Mouse (Mus musculus) MEL (cell line): ENCODE measurements at regions not wholly inside any gene's neighbourhood (a gene's known extent, or its start where the extent isn't known, plus 50 kb on each side); places are given as distances from the start of the nearest gene placed in this dataset.

Source experiments
- DNase-seq: peaks from one replicate; pipeline ENCODE4 v3.0.0; 2011; ENCODE audit warnings: low read depth, low spot score
- H3K27ac ChIP-seq: 2 replicates; pipeline ENCODE4 v1.5.1; 2012; ENCODE audit warnings: low read depth, mild to moderate bottlenecking, control low read depth, low read length, moderate library complexity; ENCODE audit not compliant: control insufficient read depth
- H3K27me3 ChIP-seq, 2 experiments: fragments of 150-350 bp in 1 of 2; sonication (generic) in 1 of 2; 2 replicates each; pipeline ENCODE4 v1.6.1; 2012; ENCODE audit warnings: low read length in 2 of 2, mild to moderate bottlenecking in 2 of 2, improper control_type of control experiment in 1 of 2, moderate library complexity in 1 of 2; ENCODE audit not compliant: insufficient read depth in 2 of 2, control insufficient read depth in 1 of 2
- H3K36me3 ChIP-seq, 2 experiments: 2 replicates each; pipeline ENCODE4 v1.6.1; 2012 to 2014; ENCODE audit warnings: low read length in 2 of 2, improper control_type of control experiment in 1 of 2, inconsistent platforms in 1 of 2, mild to moderate bottlenecking in 1 of 2; ENCODE audit not compliant: insufficient read depth in 2 of 2, control insufficient read depth in 1 of 2
- H3K4me1 ChIP-seq, 2 experiments: fragments of 150-350 bp in 1 of 2; sonication (generic) in 1 of 2; 2 replicates each; pipeline ENCODE4 v1.6.1; 2012; ENCODE audit warnings: low read length in 2 of 2, improper control_type of control experiment in 1 of 2, mild to moderate bottlenecking in 1 of 2; ENCODE audit not compliant: insufficient read depth in 2 of 2, control insufficient read depth in 1 of 2
- H3K4me3 ChIP-seq, 2 experiments: fragments of 150-350 bp in 1 of 2; sonication (generic) in 1 of 2; 2 replicates each; pipeline ENCODE4 v1.5.1; 2012; ENCODE audit warnings: low read depth in 2 of 2, low read length in 2 of 2, mild to moderate bottlenecking in 2 of 2, moderate library complexity in 2 of 2, control low read depth in 1 of 2, improper control_type of control experiment in 1 of 2; ENCODE audit not compliant: control insufficient read depth in 1 of 2, insufficient read depth in 1 of 2
- H3K79me2 ChIP-seq: 2 replicates; pipeline ENCODE4 v1.6.1; 2012; ENCODE audit warnings: mild to moderate bottlenecking, low read length, moderate library complexity; ENCODE audit not compliant: control insufficient read depth, poor library complexity, insufficient read depth
- H3K9ac ChIP-seq: 2 replicates; pipeline ENCODE4 v1.6.1; 2012; ENCODE audit warnings: low read depth, mild to moderate bottlenecking, control low read depth, low read length, moderate library complexity; ENCODE audit not compliant: control insufficient read depth, poor library complexity, severe bottlenecking
- H3K9me3 ChIP-seq: fragments of 150-350 bp; sonication (generic); replicated peaks from 2 replicates; pipeline ENCODE4 v1.6.1; 2012; ENCODE audit warnings: mild to moderate bottlenecking, low read length, improper control_type of control experiment, moderate library complexity; ENCODE audit not compliant: insufficient read depth
- BHLHE40 ChIP-seq: IDR thresholded peaks from 2 replicates; pipeline ENCODE4 v1.6.1; 2012; ENCODE audit warnings: low read depth, mild to moderate bottlenecking, inconsistent platforms, low read length, improper control_type of control experiment, borderline replicate concordance
- E2F4 ChIP-seq: IDR thresholded peaks from 2 replicates; pipeline ENCODE4 v1.6.1; 2011; ENCODE audit warnings: low read depth, low read length, improper control_type of control experiment, borderline replicate concordance
- ELF1 ChIP-seq: IDR thresholded peaks from 2 replicates; pipeline ENCODE4 v1.6.1; 2014; ENCODE audit warnings: low read depth, mild to moderate bottlenecking, inconsistent platforms, low read length, improper control_type of control experiment, moderate library complexity
- EP300 ChIP-seq, 2 experiments: IDR thresholded peaks; 2 replicates each; pipeline ENCODE4 v1.6.1; 2011; ENCODE audit warnings: improper control_type of control experiment in 2 of 2, low read length in 2 of 2, low read depth in 1 of 2, mild to moderate bottlenecking in 1 of 2
- ETS1 ChIP-seq: IDR thresholded peaks from 2 replicates; pipeline ENCODE4 v1.6.1; 2012; ENCODE audit warnings: low read depth, mild to moderate bottlenecking, inconsistent platforms, low read length, improper control_type of control experiment, moderate library complexity
- GABPA ChIP-seq: IDR thresholded peaks from 2 replicates; pipeline ENCODE4 v1.6.1; 2012; ENCODE audit warnings: low read depth, mild to moderate bottlenecking, inconsistent platforms, low read length, improper control_type of control experiment, moderate library complexity
- GATA1 ChIP-seq: IDR thresholded peaks from 2 replicates; pipeline ENCODE4 v1.6.1; 2011; ENCODE audit warnings: low read depth, low read length, improper control_type of control experiment
- HCFC1 ChIP-seq: IDR thresholded peaks from 2 replicates; pipeline ENCODE4 v1.6.1; 2012; ENCODE audit warnings: low read depth, mild to moderate bottlenecking, inconsistent platforms, low read length, improper control_type of control experiment, moderate library complexity
- JUND ChIP-seq: IDR thresholded peaks from 2 replicates; pipeline ENCODE4 v1.6.1; 2011; ENCODE audit warnings: low read depth, mild to moderate bottlenecking, improper control_type of control experiment, low read length
- KAT2A ChIP-seq: conservative IDR thresholded peaks from 2 replicates; pipeline ENCODE4 v1.6.1; 2012; ENCODE audit warnings: low read depth, low read length, improper control_type of control experiment, inconsistent platforms
- MAZ ChIP-seq: IDR thresholded peaks from 2 replicates; pipeline ENCODE4 v1.6.1; 2012; ENCODE audit warnings: low read depth, mild to moderate bottlenecking, inconsistent platforms, low read length, improper control_type of control experiment
- MXI1 ChIP-seq: IDR thresholded peaks from 2 replicates; pipeline ENCODE4 v1.6.1; 2011; ENCODE audit warnings: mild to moderate bottlenecking, low read depth, low read length, improper control_type of control experiment
- MYB ChIP-seq: IDR thresholded peaks from 2 replicates; pipeline ENCODE4 v1.6.1; 2011; ENCODE audit warnings: mild to moderate bottlenecking, low read depth, low read length, improper control_type of control experiment
- NELFE ChIP-seq: IDR thresholded peaks from 2 replicates; pipeline ENCODE4 v1.6.1; 2011; ENCODE audit warnings: low read depth, low read length, improper control_type of control experiment
- NRF1 ChIP-seq: IDR thresholded peaks from 2 replicates; pipeline ENCODE4 v1.6.1; 2014; ENCODE audit warnings: low read depth, mild to moderate bottlenecking, inconsistent platforms, low read length, improper control_type of control experiment, moderate library complexity; ENCODE audit not compliant: poor library complexity, insufficient read depth, severe bottlenecking
- POLR2A ChIP-seq, 2 experiments: IDR thresholded peaks; 2 replicates each; pipeline ENCODE4 v1.6.1; 2011 to 2012; ENCODE audit warnings: low read length in 2 of 2, mild to moderate bottlenecking in 2 of 2, control low read depth in 1 of 2, improper control_type of control experiment in 1 of 2, low read depth in 1 of 2, moderate library complexity in 1 of 2; ENCODE audit not compliant: control insufficient read depth in 1 of 2, insufficient read depth in 1 of 2, poor library complexity in 1 of 2
- POLR2AphosphoS2 ChIP-seq: IDR thresholded peaks from 2 replicates; pipeline ENCODE4 v1.6.1; 2011; ENCODE audit warnings: low read length, improper control_type of control experiment
- POLR2AphosphoS5 ChIP-seq: IDR thresholded peaks from 2 replicates; pipeline ENCODE4 v1.6.1; 2012; ENCODE audit warnings: low read depth, borderline replicate concordance, mild to moderate bottlenecking, inconsistent platforms, low read length, moderate library complexity, mixed read lengths
- RCOR1 ChIP-seq: IDR thresholded peaks from 2 replicates; pipeline ENCODE4 v1.6.1; 2012; ENCODE audit warnings: low read depth, mild to moderate bottlenecking, inconsistent platforms, low read length, improper control_type of control experiment
- SIN3A ChIP-seq: IDR thresholded peaks from 2 replicates; pipeline ENCODE4 v1.6.1; 2012; ENCODE audit warnings: low read length, improper control_type of control experiment, inconsistent platforms
- SMC3 ChIP-seq: IDR thresholded peaks from 2 replicates; pipeline ENCODE4 v1.6.1; 2011; ENCODE audit warnings: low read depth, low read length, improper control_type of control experiment
- TBP ChIP-seq: IDR thresholded peaks from 2 replicates; pipeline ENCODE4 v1.8.0; 2011; ENCODE audit warnings: low read depth, low read length, improper control_type of control experiment
- TCF12 ChIP-seq: IDR thresholded peaks from 2 replicates; pipeline ENCODE4 v1.6.1; 2014; ENCODE audit warnings: low read depth, mild to moderate bottlenecking, inconsistent platforms, low read length, improper control_type of control experiment, moderate library complexity
- USF1 ChIP-seq: IDR thresholded peaks from 2 replicates; pipeline ENCODE4 v1.6.1; 2014; ENCODE audit warnings: low read depth, mild to moderate bottlenecking, inconsistent platforms, low read length, improper control_type of control experiment, moderate library complexity
- USF2 ChIP-seq, 2 experiments: IDR thresholded peaks; 2 replicates each; pipeline ENCODE4 v1.6.1; 2011 to 2012; ENCODE audit warnings: improper control_type of control experiment in 2 of 2, low read length in 2 of 2, borderline replicate concordance in 1 of 2, inconsistent platforms in 1 of 2, low read depth in 1 of 2, mild to moderate bottlenecking in 1 of 2; ENCODE audit not compliant: insufficient read depth in 1 of 2
- ZKSCAN1 ChIP-seq: IDR thresholded peaks from 2 replicates; pipeline ENCODE4 v1.6.1; 2012; ENCODE audit warnings: low read depth, mild to moderate bottlenecking, inconsistent platforms, low read length, improper control_type of control experiment, moderate library complexity
- ZMIZ1 ChIP-seq: IDR thresholded peaks from 2 replicates; pipeline ENCODE4 v1.6.1; 2012; ENCODE audit warnings: low read depth, mild to moderate bottlenecking, inconsistent platforms, low read length, improper control_type of control experiment, moderate library complexity
- ZNF384 ChIP-seq: IDR thresholded peaks from 2 replicates; pipeline ENCODE4 v1.6.1; 2012; ENCODE audit warnings: low read depth, mild to moderate bottlenecking, inconsistent platforms, low read length, improper control_type of control experiment

- Histone ChIP-seq H3K9me3 (no peaks in the 10 kb centered on the region), H3K79me2 (no peaks in the 10 kb centered on the region), H3K27ac (peak overlapping the region; percentile 69), H3K36me3 (peaks cover 0 to 5% of the 10 kb centered on the region in 2 experiments; a peak in 2 of 4 replicates), H3K27me3 (no peaks in the 10 kb centered on the region), H3K4me3 (peak overlapping the region in 1 of 2 experiments; percentile 31; a peak in 2 of 4 replicates), H3K4me1 (peaks cover 0 to 8% of the 10 kb centered on the region in 2 experiments; a peak in 1 of 4 replicates), H3K9ac (no peak overlapping the region)
- DNase-seq: peak; percentile 66
- TF ChIP-seq HCFC1: 0 out of 2 replicates have a peak, but pooled peaks have one; percentile 24
- TF ChIP-seq EP300 (IDR thresholded peaks at IDR 0.05; ENCODE audit: low read depth in 1 of 2, low read length in 2 of 2): peak in 1 of 2 experiments; percentile 34; a peak in 1 of 4 replicates
- no peak for TF ChIP-seq ELF1
- peak; percentile 24; the same call in 1 of the 2 replicates for TF ChIP-seq USF1
- TF ChIP-seq POLR2AphosphoS5: no peak
- no peak for TF ChIP-seq POLR2AphosphoS2
- TF ChIP-seq GATA1: peak; percentile 67
- TF ChIP-seq BHLHE40: 0 out of 2 replicates have a peak, but pooled peaks have one; percentile 29
- no peak for TF ChIP-seq SMC3
- peak; percentile 38; the same call in 1 of the 2 replicates for TF ChIP-seq ETS1
- no peak for TF ChIP-seq MAZ
- TF ChIP-seq SIN3A: 0 out of 2 replicates have a peak, but pooled peaks have one; percentile 14
- TF ChIP-seq TCF12: 0 out of 2 replicates have a peak, but pooled peaks have one; percentile 21
- no peak for TF ChIP-seq USF2 (IDR thresholded peaks at IDR 0.05; ENCODE audit: borderline replicate concordance in 1 of 2, insufficient read depth in 1 of 2, low read depth in 1 of 2, low read length in 2 of 2)
- TF ChIP-seq NRF1: no peak
Measured at GRCm38 (mm10) chr6:143479239-143479638, 312.2 kb downstream of the Etnk1 start.

GRCm38 (mm10) chr6:143479701-143480388, 312.8 kb downstream of the Etnk1 start:
- DNase-seq: peak; percentile 78
- Histone ChIP-seq H3K79me2 (no peaks in the 10 kb centered on the region), H3K4me3 (peak overlapping the region in 1 of 2 experiments; percentile 31; a peak in 1 of 4 replicates), H3K27me3 (no peaks in the 10 kb centered on the region), H3K27ac (peak overlapping the region; percentile 69), H3K9me3 (no peaks in the 10 kb centered on the region), H3K4me1 (peaks cover 0 to 8% of the 10 kb centered on the region in 2 experiments; a peak in 1 of 4 replicates), H3K9ac (no peak overlapping the region; the same call in 1 of the 2 replicates), H3K36me3 (peaks cover 0 to 5% of the 10 kb centered on the region in 2 experiments; a peak in 2 of 4 replicates)
- TF ChIP-seq NRF1 (no peak), JUND (no peak), TBP (no peak), POLR2AphosphoS5 (no peak), KAT2A (no peak), GABPA (no peak), ZKSCAN1 (no peak), SMC3 (no peak), SIN3A (no peak), E2F4 (no peak), EP300 (IDR thresholded peaks at IDR 0.05; ENCODE audit: low read depth in 1 of 2, low read length in 2 of 2) (peak; percentile 59 to 76), NELFE (no peak), MAZ (no peak), POLR2A (IDR thresholded peaks at IDR 0.05; ENCODE audit: control insufficient read depth in 1 of 2, insufficient read depth in 1 of 2, low read depth in 1 of 2, low read length in 2 of 2, poor library complexity in 1 of 2) (no peak), ETS1 (peak; percentile 70), MYB (no peak), ZNF384 (no peak), USF2 (IDR thresholded peaks at IDR 0.05; ENCODE audit: borderline replicate concordance in 1 of 2, insufficient read depth in 1 of 2, low read depth in 1 of 2, low read length in 2 of 2) (no peak), ZMIZ1 (no peak), MXI1 (peak; percentile 44; the same call in 1 of the 2 replicates), RCOR1 (peak; percentile 25; the same call in 1 of the 2 replicates)
